Mouse (Mus musculus) thymus, adult 2 months (tissue): ENCODE measurements around the gene Frmd7.

Source experiments
- CTCF ChIP-seq: fragments of 200-500 bp; IDR thresholded peaks from 2 replicates; pipeline ENCODE4 v1.5.1; 2012; ENCODE audit warnings: mild to moderate bottlenecking, control low read depth, low read length, moderate library complexity, borderline replicate concordance; ENCODE audit not compliant: control insufficient read depth, poor library complexity, insufficient read depth; ENCODE audit errors: extremely low read depth
- POLR2A ChIP-seq: fragments of 200-500 bp; IDR thresholded peaks from 2 replicates; pipeline ENCODE4 v1.6.1; 2012; ENCODE audit warnings: mild to moderate bottlenecking, low read length, control low read depth, moderate library complexity; ENCODE audit not compliant: control insufficient read depth, poor library complexity, insufficient read depth; ENCODE audit errors: extremely low read depth

DNA sequence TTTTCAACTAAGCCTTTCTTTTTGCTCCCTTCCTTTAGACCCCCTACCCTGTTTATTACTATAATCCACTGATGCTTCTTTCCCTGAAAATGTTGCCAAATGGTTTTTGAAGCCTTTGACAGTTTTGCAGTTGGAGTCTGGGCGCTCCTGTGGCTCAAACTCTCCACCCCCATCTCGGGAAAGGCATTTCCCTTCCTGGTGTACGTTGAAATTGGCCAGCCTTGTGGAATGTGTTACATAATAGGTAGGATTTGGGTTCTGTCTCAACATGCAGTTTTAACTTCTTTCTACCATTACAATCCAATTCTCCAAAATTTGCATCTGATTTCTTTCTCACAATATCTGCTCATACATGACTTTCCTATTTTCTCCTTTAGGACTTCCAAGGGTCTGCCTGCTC, 23.8 kb downstream of the Frmd7 start:
- TF ChIP-seq CTCF (no peak), POLR2A (no peak)
